ENCODE assay signal across 8 mouse cellular contexts in genomic region chr19:55740753-55741438, GRCm38 (mm10). TPM values are rescaled to one million over a fixed set of nuclear protein-coding genes. Genes with fewer than 3 reads are reported as not detected.
A peak's percentile ranks its signal among the peaks of the same experiment; 100 is the strongest.
DNase-seq lines count a peak whose midpoint lies in the region; ATAC-seq and TF ChIP-seq lines count a peak whose summit lies in the region.

No protein-coding gene starts in this region.

- H3K79me3 ChIP-seq in C2C12 (ENCODE audit: low read depth) = peaks cover 22% of the 10 kb centered on the region

- peak overlapping the region; percentile 68 for H3ac ChIP-seq in C2C12 (ENCODE audit: control insufficient read depth, insufficient read length, low read depth)

- H3K79me2 ChIP-seq in C2C12 (ENCODE audit: control insufficient read depth, insufficient read depth) = peaks cover 41% of the 10 kb centered on the region

- no peak for TF ChIP-seq CTCF in C2C12 (IDR thresholded peaks at IDR 0.05; ENCODE audit: control insufficient read depth, insufficient read depth, insufficient read length)
- no peak for TF ChIP-seq CTCF in liver, postnatal 0 days (IDR thresholded peaks at IDR 0.05; ENCODE audit: low read depth)

- no peaks in the 10 kb centered on the region for H3K9me3 ChIP-seq in heart, embryonic 15.5 days (replicated peaks)
- H3K9me3 ChIP-seq in liver, postnatal 0 days (ENCODE audit: low read length) = no peaks in the 10 kb centered on the region
- H3K9me3 ChIP-seq in stomach, embryonic 16.5 days (replicated peaks; ENCODE audit: control insufficient read depth, low read length) = no peaks in the 10 kb centered on the region

- 14% methylated on average over 10 of the region's 10 CpGs for WGBS in heart, embryonic 15.5 days
- 13% methylated on average over 10 of the region's 10 CpGs for WGBS in liver, postnatal 0 days (ENCODE audit: insufficient replicate concordance)
- WGBS in stomach, embryonic 16.5 days = 8% methylated on average over 10 of the region's 10 CpGs

- H3K4me3 ChIP-seq in C2C12 (ENCODE audit: insufficient read depth, poor library complexity, severe bottlenecking) = peak overlapping the region; percentile 75
- H3K4me3 ChIP-seq in heart, embryonic 15.5 days = peak overlapping the region; percentile 88
- peak overlapping the region; percentile 78 for H3K4me3 ChIP-seq in liver, postnatal 0 days (ENCODE audit: low read depth, low read length)
- peak overlapping the region; percentile 67 for H3K4me3 ChIP-seq in stomach, embryonic 16.5 days (replicated peaks; ENCODE audit: low read length)

- H3K36me3 ChIP-seq in C2C12 (ENCODE audit: control insufficient read depth, insufficient read depth) = no peaks in the 10 kb centered on the region
- no peaks in the 10 kb centered on the region for H3K36me3 ChIP-seq in heart, embryonic 15.5 days
- H3K36me3 ChIP-seq in liver, postnatal 0 days (replicated peaks; ENCODE audit: insufficient read depth, low read length) = no peaks in the 10 kb centered on the region
- H3K36me3 ChIP-seq in stomach, embryonic 16.5 days (ENCODE audit: control insufficient read depth, insufficient read depth, low read length) = no peaks in the 10 kb centered on the region

- ATAC-seq in heart, embryonic 15.5 days (replicated peaks; ENCODE audit: insufficient number of reproducible peaks, insufficient read depth, low FRiP score, low read depth) = no peak; the same call in 1 of the 2 replicates
- peak; percentile 18 for ATAC-seq in liver, postnatal 0 days
- ATAC-seq in stomach, embryonic 16.5 days (ENCODE audit: insufficient read depth, low FRiP score) = no peak

- H3K4me2 ChIP-seq in heart, embryonic 15.5 days = peak overlapping the region; percentile 91
- H3K4me2 ChIP-seq in liver, postnatal 0 days (ENCODE audit: low read depth, low read length) = peak overlapping the region; percentile 73
- peak overlapping the region; percentile 83 for H3K4me2 ChIP-seq in stomach, embryonic 16.5 days (ENCODE audit: low read depth, low read length)

- TF ChIP-seq EP300 in liver, postnatal 0 days (IDR thresholded peaks at IDR 0.05; ENCODE audit: low read depth) = no peak

- H3K27ac ChIP-seq in heart, embryonic 15.5 days = peak overlapping the region; percentile 98
- H3K27ac ChIP-seq in liver, postnatal 0 days (ENCODE audit: low read depth) = peak overlapping the region; percentile 77
- H3K27ac ChIP-seq in stomach, embryonic 16.5 days (ENCODE audit: low read length) = peak overlapping the region; percentile 99

- peak; percentile 37 for DNase-seq in Muller cell, postnatal 12 days (ENCODE audit: inconsistent ontology term)
- no peak for DNase-seq in liver, postnatal 0 days
- DNase-seq in thymus, postnatal 14 days = no peak
- DNase-seq in left cerebral cortex, postnatal 14 days (ENCODE audit: low spot score in 2 of 2) = no peak
- no peak for DNase-seq in layer of hippocampus, postnatal 14 days (ENCODE audit: low spot score in 2 of 2)

- peaks cover 16% of the 10 kb centered on the region for H3K4me1 ChIP-seq in heart, embryonic 15.5 days (replicated peaks)
- peaks cover 4% of the 10 kb centered on the region; the same call in 1 of the 2 replicates for H3K4me1 ChIP-seq in liver, postnatal 0 days (ENCODE audit: insufficient read depth)
- peaks cover 5% of the 10 kb centered on the region for H3K4me1 ChIP-seq in stomach, embryonic 16.5 days (ENCODE audit: control insufficient read depth, insufficient read depth, low read length)

- no peaks in the 10 kb centered on the region for H3K27me3 ChIP-seq in C2C12 (ENCODE audit: control insufficient read depth, insufficient read depth, insufficient read length)
- H3K27me3 ChIP-seq in heart, embryonic 15.5 days = no peaks in the 10 kb centered on the region
- H3K27me3 ChIP-seq in liver, postnatal 0 days (ENCODE audit: insufficient read depth, low read length) = peaks cover 15% of the 10 kb centered on the region
- H3K27me3 ChIP-seq in stomach, embryonic 16.5 days (ENCODE audit: control insufficient read depth, insufficient read depth, low read length) = no peaks in the 10 kb centered on the region

- H3K9ac ChIP-seq in heart, embryonic 15.5 days = peak overlapping the region; percentile 58
- peak overlapping the region; percentile 51 for H3K9ac ChIP-seq in liver, postnatal 0 days (replicated peaks)
- peak overlapping the region; percentile 99 for H3K9ac ChIP-seq in stomach, embryonic 16.5 days (ENCODE audit: low read length)

- intact Hi-C loops in left cerebral cortex, postnatal 14 days (cut with DNase I) = loop anchor here (5.0 kb wide), 2 partner anchors 96 to 136 kb away; no protein-coding TSS in a partner anchor

TF ChIP-seq in C2C12, 6 proteins besides CTCF, POLR2A, EP300 and RAD21:
- TF ChIP-seq MAX (IDR thresholded peaks at IDR 0.05) (no peak), MYOG (IDR thresholded peaks at IDR 0.05; ENCODE audit: control insufficient read depth, extremely low read depth, insufficient read length) (no peak), MYOD1 (IDR thresholded peaks at IDR 0.05; ENCODE audit: control insufficient read depth, insufficient read length, low read depth) (no peak), USF1 (IDR thresholded peaks at IDR 0.05; ENCODE audit: low read depth) (no peak), FOSL1 (IDR thresholded peaks at IDR 0.05; ENCODE audit: insufficient read depth, low read length, poor library complexity, severe bottlenecking) (no peak), CEBPB (IDR thresholded peaks at IDR 0.05; ENCODE audit: low read depth) (no peak)
TF ChIP-seq in C2C12: peak in this region for 0.

RNA-seq across cellular contexts. Expression of gene Tcf7l2, which starts 0.7 kb away (rescaled TPM):
- 10.3 TPM for polyA plus RNA-seq in C2C12 (2012; fragmentation: generic; extraction: Trizol)
- polyA plus RNA-seq in heart, embryonic 15.5 days (2015; fragmentation: Nextera tagmentation; extraction: Ambion mirVana) = 43.2 and 48.2 TPM in 2 replicates
- 18.8 and 21.6 TPM in 2 replicates for polyA plus RNA-seq in liver, postnatal 0 days (2015; fragmentation: Nextera tagmentation; extraction: Ambion mirVana)
- 76.8 and 81.3 TPM in 2 replicates for polyA plus RNA-seq in stomach, embryonic 16.5 days (2015; fragmentation: Nextera tagmentation; extraction: Ambion mirVana)
- total RNA-seq in left cerebral cortex, postnatal 14 days (2021) = 10 to 100 TPM; 12.4 to 13.6 TPM
- total RNA-seq in layer of hippocampus, postnatal 14 days (2021) = 10 to 100 TPM; 21.5 to 43.3 TPM
